Mouse (Mus musculus) bone marrow, adult 2 months (tissue): ENCODE measurements around the gene Map3k21.

ENCODE experiments used
- CTCF ChIP-seq: fragments of 200-500 bp; IDR thresholded peaks from 2 replicates; pipeline ENCODE4 v1.5.1; 2011; ENCODE audit warnings: low read length, control low read depth; ENCODE audit not compliant: control insufficient read depth, insufficient read depth
- POLR2A ChIP-seq: fragments of 200-500 bp; IDR thresholded peaks from 2 replicates; pipeline ENCODE4 v1.6.1; 2011; ENCODE audit warnings: low read depth, mild to moderate bottlenecking, control low read depth, low read length, borderline replicate concordance; ENCODE audit not compliant: control insufficient read depth

DNA sequence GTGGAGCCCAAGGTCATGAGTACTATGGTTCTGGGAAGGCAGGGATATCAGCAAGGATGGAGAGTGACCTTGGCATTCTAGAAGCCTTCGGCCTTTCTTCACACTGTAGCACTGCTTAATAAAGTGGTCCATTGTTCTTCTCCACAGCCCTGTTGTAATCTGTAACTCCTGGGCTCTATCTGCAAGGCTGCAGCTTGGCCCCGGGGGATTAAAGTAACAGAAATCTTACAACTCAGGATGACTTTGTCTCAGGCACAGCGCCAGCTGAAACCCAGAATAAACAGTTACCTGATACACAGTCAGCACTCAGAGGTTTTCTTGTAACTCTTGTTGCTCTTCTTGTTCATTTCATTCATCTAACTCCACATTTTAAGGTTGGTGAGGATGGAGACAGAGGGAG is 7.7 kb upstream of the Map3k21 start:
- no peak for TF ChIP-seq POLR2A
- TF ChIP-seq CTCF: no peak
